Mouse (Mus musculus) fibroblast of lung, adult 2 months (primary cell): ENCODE measurements at regions not wholly inside any gene's neighbourhood (a gene's known extent, or its start where the extent isn't known, plus 50 kb on each side); places are given as distances from the start of the nearest gene placed in this dataset.

Source experiments
- DNase-seq: peaks from one replicate; pipeline ENCODE4 v3.0.0-alpha.2; 2011; ENCODE audit warnings: low read depth

DNA sequence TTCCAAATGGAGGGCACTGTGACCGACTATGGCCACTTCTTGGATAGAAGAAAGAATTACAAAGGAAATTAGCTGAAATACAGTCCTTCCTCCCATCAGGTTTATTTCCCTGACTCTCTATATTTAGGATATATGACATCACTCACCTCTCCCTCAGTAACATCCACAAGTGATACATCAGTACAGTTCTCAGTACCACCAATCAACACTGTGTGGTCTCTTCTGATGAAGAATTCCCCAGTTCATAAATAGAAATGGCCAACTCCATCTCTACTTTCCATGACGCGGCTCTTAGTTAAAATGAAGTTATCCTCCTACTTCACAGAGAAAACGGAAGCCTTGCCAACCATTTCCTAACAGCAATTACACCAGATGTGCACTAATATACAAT, 208.3 kb upstream of the Dio2 start:
- no peak for DNase-seq

DNA sequence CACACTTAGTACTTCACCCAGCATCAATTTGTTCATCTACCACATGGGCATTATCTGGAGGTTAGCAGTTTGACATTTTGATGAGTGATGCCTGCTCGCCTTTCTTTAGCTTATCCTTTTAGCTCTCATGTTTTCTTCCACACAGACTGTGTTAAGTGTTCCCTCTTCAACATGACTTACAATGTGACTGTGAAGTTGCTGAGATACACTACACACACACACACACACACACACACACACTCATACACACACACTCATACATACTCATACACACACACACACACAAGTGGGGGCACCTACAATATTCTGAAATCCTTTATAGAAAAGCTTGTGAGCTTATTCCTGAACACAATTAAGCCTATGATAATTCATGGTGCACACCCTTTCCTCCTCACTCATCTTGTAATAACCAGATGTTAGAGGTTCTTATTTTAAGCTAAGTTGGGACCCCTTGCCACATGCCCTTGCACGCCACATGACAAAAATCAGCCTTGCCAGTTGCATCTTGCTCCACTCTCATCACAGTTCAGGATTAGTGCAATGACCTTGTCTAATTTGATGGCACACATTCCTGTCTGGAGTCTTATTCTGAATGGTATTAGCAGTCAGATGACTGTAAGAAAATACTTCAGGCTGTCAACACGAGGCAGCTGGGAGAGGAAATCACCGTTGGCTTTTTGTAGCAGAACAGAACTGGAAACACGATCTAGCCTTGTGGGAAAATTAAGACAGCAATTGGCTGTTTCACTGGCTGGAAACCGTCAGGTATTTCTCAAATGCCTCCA, 207.7 kb upstream of the Dio2 start:
- peak; percentile 69 for DNase-seq

DNA sequence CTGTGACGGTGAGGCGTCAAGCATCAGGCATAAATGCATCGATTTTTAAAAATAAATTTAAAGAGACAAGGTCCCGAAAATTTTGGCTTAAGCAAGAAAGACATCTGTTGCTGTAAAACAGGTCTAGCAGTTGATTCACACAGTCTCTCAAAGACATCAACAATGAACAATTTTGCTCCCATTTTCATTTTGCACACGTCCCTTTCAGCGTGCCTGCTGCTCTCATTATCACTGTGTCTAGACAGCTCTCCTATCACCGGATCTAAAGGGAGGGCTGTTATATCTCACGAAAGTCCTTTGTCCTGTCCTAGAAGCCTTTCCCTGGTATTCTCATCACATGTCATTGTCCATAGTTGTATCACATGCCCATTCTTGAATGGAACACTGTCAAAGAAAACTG, 194.4 kb upstream of the Dio2 start:
- DNase-seq = no peak

DNA sequence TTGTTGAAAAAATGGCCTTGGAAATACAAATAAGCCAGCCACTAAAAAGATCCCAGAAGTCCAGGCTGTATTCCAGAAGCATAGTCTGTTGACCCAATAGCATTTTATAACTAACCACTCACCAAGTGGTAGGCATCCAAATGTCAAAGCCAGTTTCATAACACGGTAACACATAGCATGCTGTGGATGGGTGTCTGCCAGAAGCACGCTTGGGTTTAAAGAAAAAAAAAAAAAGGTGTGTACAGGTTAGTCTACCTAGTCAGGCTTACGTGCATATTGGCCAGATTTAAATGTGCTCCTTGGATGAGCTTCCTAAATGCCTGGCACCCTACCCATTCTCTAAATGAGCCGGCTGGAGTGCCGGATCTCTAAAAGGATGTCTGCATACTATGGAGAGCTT, 194.0 kb upstream of the Dio2 start:
- DNase-seq = peak; percentile 84

DNA sequence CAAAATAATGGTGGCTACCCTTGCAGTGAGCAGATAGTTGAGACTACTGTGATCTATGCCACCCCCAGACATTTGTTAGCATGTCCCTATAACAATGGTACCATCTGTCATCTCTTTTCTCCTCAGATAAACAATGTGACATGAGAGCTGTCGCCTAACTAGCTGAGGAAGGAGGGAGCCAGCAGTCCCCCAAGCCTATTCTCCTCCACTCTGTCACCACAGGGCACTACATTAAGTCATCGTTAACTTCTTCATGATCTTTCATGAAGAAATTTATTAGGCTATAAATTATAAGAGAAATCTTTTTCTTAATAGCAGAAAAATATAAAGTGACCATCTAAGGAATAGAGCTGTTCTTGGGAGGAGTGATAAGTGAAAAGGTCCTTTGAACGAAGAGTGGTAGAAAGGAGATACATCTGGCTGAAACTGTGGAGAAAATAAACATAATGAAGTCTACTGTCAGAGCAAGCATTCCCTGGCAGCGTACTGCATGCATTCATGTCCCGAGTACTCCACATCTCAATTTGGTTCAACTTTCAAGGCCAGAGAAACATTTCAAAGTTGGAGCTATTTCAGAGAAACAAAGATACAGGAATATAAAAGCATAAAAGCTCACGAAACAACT, 192.0 kb upstream of the Dio2 start:
- DNase-seq = no peak

DNA sequence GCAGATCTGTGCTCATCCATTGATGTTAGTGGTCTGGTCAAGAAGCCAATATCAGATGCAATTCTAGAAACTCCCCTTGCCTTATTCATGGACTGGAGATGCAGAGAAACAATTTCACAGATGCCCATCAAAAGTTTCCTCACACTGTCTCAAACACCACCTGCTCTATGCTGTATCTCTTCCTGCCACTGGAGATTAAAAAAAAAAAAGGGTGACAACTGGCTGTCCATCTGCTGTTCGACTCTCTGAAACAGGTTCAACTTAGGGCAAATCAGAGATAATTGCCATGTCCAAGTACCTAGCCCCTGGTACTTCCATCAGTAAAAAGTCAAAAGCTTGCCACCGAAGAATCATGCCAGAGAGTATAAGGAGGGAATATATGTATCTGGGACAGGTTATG, 185.4 kb upstream of the Dio2 start:
- DNase-seq = no peak

DNA sequence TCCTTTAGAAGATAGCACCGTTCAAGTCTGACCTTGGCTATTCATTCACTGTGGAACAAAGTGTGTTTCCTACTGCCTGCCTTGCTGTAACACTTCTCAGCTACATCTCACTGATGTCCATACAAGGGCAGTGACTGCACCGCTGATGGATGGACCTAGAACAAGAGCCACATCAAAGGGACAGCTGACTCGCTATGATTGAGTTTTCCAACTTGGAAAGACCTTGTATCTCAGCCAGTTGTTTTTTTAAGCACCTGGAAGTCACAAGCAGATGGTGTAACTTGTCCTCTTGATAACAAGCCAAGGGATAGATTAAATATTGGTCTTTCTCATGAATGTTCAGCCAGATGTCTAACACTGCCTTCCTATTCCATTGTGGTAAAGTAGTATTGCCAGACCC, 184.9 kb upstream of the Dio2 start:
- no peak for DNase-seq

DNA sequence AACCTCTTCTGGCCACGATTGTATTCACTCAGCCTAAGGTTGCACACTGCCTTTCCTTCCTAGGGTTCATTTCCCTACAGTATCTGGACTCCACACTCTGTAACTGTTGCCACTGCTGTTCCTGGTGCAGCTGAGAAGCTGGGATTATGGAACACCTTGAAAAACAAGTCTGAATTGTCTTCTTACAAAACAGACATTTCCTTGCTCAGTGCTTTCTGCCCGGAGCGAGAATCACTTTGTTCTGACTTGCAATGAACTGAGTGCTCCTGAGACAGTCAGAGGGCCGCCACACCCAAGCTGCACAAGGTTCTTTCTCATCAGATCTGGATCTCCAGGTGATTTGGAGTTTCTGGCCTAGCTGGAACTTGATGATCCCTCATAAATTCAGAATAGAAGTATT, 183.0 kb upstream of the Dio2 start:
- no peak for DNase-seq

DNA sequence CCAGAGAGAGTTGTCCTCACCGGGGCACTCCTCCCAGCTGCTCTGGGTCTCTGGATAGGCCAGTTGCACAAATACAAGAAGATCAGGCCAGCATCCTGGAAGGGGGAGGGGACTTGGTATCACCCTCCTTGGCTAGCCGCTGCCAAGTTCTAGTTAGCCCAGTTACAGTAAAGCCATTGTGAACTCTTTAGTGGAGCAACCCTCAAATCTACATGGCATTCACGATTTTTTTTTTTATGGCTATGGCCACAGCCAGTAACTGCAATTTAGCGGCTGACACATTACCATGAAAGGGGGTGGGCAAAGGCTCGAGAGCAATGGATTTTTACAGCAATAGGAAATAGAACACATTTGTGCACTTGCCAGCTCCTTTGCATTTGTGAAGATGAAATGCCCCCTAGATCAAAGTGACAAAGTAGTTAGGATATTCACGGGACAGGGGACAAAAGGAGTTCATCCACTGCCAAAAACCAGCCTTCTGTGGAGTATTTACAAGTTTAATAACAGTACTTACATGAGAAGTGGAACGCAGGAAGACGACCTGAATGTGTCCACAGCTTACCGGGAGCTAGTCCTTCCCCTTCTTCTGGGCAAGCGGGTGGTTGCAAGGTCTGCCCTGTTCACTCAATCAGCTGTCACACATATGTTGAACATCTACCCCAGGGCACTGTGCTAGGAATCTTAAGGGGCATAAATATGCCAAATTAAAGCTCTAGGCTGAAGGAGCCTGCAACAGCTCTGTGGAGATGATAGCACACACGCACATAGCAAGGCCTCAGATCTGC, 177.9 kb upstream of the Dio2 start:
- peak; percentile 64 for DNase-seq

DNA sequence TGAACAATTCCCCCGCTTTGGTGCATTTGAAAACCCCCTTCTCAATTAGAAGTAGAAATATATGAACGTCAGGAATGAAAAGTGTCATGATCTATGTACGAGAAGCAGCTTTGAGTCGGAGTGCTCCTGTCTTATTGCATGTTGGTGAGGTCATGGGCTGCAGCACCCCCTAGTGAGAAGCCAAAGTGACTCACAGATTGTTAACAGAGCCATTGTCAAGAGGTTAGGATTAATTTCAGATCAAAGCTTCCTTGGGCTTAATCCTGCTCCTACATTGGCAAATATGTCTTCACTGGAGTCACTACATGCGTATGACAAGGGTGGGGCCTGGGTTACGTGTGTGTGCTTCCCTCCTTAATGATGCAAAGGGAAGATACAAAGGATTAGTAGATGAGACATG, 165.8 kb upstream of the Dio2 start:
- DNase-seq = no peak

DNA sequence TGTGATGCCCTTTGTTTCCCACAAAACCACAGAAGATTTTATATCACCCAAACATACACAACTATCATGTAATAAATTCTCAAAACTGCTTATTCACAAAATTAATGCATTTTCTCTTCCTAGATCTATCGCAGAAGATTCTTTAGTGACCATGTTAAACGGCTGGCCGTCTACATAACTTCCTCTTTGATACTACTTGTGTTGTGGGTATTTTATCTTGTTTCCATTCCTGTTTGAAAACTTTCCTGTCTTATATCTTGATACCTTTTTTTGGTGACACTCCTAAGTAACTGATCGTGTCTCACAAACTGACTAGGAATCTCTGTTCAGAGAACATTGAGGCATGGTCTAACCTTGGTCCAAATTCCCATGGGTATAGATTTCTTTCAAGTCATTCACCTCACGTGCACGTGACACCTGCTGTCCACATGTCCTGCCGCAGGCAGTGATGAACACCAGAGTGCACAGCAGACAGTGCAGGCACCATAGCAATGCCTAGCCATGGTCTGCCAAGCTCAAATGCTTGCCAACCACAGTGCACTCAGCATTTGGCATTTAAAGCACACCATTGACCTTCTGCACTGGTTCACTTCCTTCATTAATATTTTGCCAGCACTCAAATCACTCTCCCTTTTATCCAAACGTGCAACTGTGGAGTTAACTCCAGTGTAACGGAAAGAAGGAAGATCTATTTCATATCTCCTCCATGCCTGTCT, 155.6 kb upstream of the Dio2 start:
- DNase-seq = no peak

DNA sequence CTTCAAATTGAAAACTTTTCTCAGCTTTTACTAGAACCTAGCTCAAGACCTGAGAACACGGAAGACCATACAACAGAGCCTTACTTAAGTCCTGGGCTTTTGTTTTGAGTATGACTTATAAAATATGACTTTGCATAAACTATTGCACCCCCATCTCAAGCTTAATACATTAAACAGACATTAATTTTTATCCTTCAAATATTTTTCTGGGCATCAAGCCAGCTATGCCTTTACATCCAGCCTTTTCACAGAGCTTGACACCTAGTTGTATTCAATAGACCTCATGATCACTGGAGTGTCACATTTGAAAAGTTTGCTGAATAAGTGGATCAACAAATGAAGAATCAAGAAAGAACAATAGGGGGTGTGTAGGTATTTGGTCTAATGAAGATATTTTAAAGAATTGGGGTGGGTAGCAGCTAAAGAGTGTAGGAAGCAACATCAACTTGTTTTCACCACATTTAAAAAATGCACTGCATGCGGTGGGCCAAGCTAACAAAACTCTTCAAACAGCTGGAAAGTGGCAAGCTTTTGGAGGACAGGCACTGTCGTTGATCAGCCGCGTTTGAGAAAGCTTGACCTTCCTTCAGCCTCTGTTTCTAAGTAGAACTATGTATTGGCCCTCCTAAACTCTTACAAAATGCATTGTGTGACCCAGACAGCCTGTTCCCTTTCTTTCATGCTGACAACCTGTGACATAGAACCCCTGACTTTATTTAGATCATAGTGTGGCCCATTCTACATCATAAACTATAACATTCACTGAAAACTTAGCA, 138.2 kb upstream of the Dio2 start:
- no peak for DNase-seq

DNA sequence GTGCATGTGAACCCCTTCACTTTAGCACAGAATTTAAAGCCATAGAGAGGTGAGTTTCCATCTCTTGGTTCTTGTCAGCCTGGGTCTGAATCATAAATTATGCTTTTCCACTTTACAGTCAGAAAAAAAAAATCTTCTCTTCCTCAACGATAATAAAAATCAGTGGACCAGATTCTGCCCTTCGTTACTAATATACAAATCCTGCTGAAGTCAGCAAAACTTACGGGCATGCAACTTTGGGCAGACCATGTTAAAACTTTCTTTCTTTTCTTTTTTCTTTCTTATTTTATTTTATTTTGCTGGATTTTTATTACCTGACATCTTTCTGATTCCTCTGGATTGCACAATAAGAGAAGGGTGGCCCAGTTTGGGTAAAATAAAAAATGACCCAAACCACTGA, 136.6 kb upstream of the Dio2 start:
- DNase-seq = no peak

DNA sequence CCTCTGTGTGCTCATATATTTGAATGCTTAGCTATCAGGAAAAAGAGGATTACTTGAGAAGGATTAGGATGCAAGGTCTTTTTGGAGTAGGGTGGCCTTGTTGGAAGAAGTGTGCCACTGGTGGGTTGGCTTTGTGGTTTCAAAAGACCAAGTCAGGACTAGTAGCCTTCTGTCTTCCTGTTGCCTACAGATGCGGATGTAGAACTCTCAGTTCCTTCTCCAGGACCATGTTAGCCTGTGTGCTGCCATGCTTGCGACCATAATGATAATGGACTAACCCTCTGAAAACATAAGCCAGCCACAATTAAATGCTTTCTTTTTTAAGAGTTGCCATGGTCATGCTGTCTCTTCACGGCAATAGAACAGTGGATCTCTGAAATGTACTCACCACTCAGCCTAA, 135.7 kb upstream of the Dio2 start:
- DNase-seq = no peak

DNA sequence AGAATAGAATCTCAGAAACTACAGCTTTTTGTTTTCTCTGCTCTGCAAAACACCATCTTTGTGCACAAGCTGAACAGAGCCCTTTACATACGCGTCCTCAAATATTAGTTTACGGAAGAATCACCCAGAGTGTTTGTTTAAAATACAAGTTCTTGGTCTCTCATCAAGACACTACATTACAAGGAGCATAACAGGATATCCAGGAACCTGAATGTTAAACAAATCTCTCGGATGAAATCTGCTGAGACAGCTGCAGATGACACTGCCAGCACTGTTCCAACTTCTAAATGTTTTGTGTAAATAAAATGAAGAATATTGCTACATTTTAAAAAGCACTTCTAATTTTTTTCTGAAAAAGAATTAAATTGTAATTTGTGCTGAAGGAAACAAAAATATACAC, 128.4 kb upstream of the Dio2 start:
- no peak for DNase-seq

DNA sequence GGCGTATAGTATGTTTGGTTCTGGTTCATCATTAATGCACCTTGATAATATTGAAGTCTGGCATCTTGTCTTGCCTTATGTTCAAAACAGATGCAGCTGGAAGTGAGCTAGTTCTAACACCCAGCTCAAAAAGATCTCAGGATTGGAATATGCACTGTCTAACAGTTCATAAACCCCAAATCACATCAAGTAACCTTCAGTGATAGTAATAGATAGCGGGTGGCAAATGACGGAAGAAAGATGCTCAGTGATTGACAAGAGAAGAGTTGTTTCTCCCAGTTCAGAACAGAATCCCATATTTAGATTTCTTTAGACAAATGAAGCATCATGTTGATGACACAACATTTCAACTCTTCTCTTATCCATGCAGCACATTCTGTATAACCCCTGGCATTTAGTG, 124.4 kb upstream of the Dio2 start:
- DNase-seq = no peak

DNA sequence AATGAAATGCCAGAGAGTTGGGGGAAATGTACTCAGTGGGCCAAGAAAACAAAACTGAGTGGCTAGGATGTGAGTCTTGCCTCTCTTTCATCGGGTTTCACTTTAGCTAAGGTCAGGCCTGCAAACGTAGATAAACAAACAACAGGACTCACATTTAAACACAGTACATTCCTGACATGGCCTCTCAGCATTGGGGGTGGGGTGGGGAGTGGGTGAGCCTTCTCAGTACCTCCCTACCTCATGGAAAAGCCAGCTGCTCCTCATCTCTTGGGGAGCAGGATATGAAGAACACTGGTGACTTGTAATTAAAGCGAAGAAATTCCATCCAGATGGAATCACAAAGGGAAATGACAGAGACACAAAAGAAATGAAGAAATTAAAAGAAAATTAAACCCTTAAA, 119.5 kb upstream of the Dio2 start:
- DNase-seq = no peak

DNA sequence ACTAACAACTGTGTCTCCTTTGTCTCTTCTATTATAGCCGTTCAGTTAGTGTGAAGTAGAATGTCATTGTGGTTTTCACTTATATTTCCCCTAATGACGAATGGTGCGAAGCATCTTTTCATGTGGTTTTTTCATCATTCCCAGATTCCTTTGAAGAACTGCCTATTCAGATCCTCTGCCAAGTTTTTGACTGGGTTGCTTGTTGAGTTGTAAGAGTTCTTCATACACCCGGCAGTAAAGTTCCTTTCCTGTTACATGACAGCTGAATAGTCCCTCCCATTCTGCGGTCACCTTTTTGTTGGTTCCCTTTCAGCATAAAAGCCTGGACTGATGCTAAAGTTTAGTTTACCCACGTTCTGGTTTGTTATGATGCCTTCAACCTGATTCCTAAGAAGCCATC, 72.4 kb upstream of the Dio2 start:
- no peak for DNase-seq

DNA sequence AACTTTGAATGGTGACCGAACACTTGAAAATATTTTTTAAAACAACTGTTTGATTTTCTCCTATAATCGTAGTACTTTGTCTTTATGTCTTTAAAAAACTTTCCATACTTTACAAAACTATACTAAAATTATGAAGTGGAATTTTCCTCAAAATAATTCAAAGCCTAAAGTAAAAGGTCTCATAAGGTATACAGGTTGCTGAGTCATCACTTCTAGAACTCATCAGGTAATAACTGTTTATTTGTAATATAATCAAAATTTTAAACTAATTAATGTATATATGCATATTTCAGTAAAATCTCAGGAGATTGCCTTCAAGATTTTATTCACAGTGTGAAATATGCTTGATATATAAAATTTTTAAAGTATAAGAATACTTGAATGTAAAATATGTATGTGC, 52.3 kb upstream of the Dio2 start:
- DNase-seq = no peak
